Mouse (Mus musculus) heart, adult 2 months (tissue): ENCODE data around the gene Tmem125.

Experiments
- CTCF ChIP-seq: fragments of 200-600 bp; IDR thresholded peaks from 2 replicates; pipeline ENCODE4 v1.8.1; 2022; ENCODE audit warnings: antibody characterized with exemption, mild to moderate bottlenecking, moderate library complexity
- EP300 ChIP-seq: fragments of 200-500 bp; IDR thresholded peaks from 2 replicates; pipeline ENCODE4 v1.6.1; 2011; ENCODE audit warnings: low read depth, low read length, control low read depth; ENCODE audit not compliant: insufficient read depth

- TF ChIP-seq CTCF (peak; percentile 69), EP300 (no peak)
Measured at GRCm38 (mm10) chr4:118516699-118517496, 26.9 kb downstream of the Tmem125 start.
